Mouse (Mus musculus): ENCODE data around the gene Zfyve19.

Gene Zfyve19

GRCm38 (mm10) chr2:119208344-119209175 is at the start of gene Zfyve19, which contains the start of gene Dnajc17:
Zfyve19 (plus strand) TSS chr2:119208617.
Dnajc17 (minus strand) TSS chr2:119208795.
- DNase-seq (ENCODE audit: low spot score): peak; percentile 96

- DNase-seq (ENCODE audit: low spot score): no peak
Observed at GRCm38 (mm10) chr2:119161247-119161646, 47.2 kb upstream of the Zfyve19 start.

- no peak for DNase-seq (ENCODE audit: low spot score)
Observed at GRCm38 (mm10) chr2:119163135-119163534, 45.3 kb upstream of the Zfyve19 start.

- no peak for DNase-seq (ENCODE audit: low spot score)
Observed at GRCm38 (mm10) chr2:119163999-119164398, 44.4 kb upstream of the Zfyve19 start.

- DNase-seq (ENCODE audit: low spot score): no peak
Observed at GRCm38 (mm10) chr2:119165401-119165800, 43.0 kb upstream of the Zfyve19 start.

GRCm38 (mm10) chr2:119166901-119167865 is 41.2 kb upstream of the Zfyve19 start, which contains the start of gene Gchfr:
Gchfr (plus strand) TSS chr2:119167773.
- peak; percentile 73 for DNase-seq (ENCODE audit: low spot score)

- DNase-seq (ENCODE audit: low spot score): no peak
Observed at GRCm38 (mm10) chr2:119167866-119168256, 40.6 kb upstream of the Zfyve19 start.

- no peak for DNase-seq (ENCODE audit: low spot score)
Observed at GRCm38 (mm10) chr2:119170282-119170681, 38.1 kb upstream of the Zfyve19 start.

- no peak for DNase-seq (ENCODE audit: low spot score)
Observed at GRCm38 (mm10) chr2:119171574-119171973, 36.8 kb upstream of the Zfyve19 start.

- no peak for DNase-seq (ENCODE audit: low spot score)
Observed at GRCm38 (mm10) chr2:119172446-119172845, 36.0 kb upstream of the Zfyve19 start.

- DNase-seq (ENCODE audit: low spot score): peak; percentile 66
Observed at GRCm38 (mm10) chr2:119172862-119173576, 35.4 kb upstream of the Zfyve19 start.

GRCm38 (mm10) chr2:119173991-119174651 is 34.3 kb upstream of the Zfyve19 start, which contains the start of gene Gm14137:
Gm14137 (plus strand) TSS chr2:119174509.
- DNase-seq (ENCODE audit: low spot score): no peak

- no peak for DNase-seq (ENCODE audit: low spot score)
Observed at GRCm38 (mm10) chr2:119174866-119175265, 33.6 kb upstream of the Zfyve19 start.

- no peak for DNase-seq (ENCODE audit: low spot score)
Observed at GRCm38 (mm10) chr2:119175614-119176013, 32.8 kb upstream of the Zfyve19 start.

- DNase-seq (ENCODE audit: low spot score): no peak
Observed at GRCm38 (mm10) chr2:119176761-119177160, 31.7 kb upstream of the Zfyve19 start.

GRCm38 (mm10) chr2:119177384-119177939 is 31.0 kb upstream of the Zfyve19 start:
- no peak for DNase-seq (ENCODE audit: low spot score)

- DNase-seq (ENCODE audit: low spot score): no peak
Observed at GRCm38 (mm10) chr2:119182914-119183313, 25.5 kb upstream of the Zfyve19 start.

- peak; percentile 88 for DNase-seq (ENCODE audit: low spot score)
Observed at GRCm38 (mm10) chr2:119189029-119189710, 19.2 kb upstream of the Zfyve19 start.

GRCm38 (mm10) chr2:119190969-119191368 is 17.4 kb upstream of the Zfyve19 start:
- no peak for DNase-seq (ENCODE audit: low spot score)

GRCm38 (mm10) chr2:119194140-119194539 is 14.3 kb upstream of the Zfyve19 start:
- DNase-seq (ENCODE audit: low spot score): no peak

Measured in urinary bladder, postnatal 14 days (tissue).